Mouse (Mus musculus) testis, adult 2 months (tissue): ENCODE measurements around the gene Pnkp.

Experiments
- CTCF ChIP-seq: fragments of 200-500 bp; IDR thresholded peaks from 2 replicates; pipeline ENCODE4 v1.5.1; 2012; ENCODE audit warnings: low read depth, mild to moderate bottlenecking, inconsistent platforms, low read length, moderate library complexity; ENCODE audit not compliant: control insufficient read depth, insufficient read depth, insufficient replicate concordance
- POLR2A ChIP-seq: fragments of 200-500 bp; IDR thresholded peaks from 2 replicates; pipeline ENCODE4 v1.6.1; 2012; ENCODE audit warnings: low read depth, mild to moderate bottlenecking, inconsistent platforms, low read length, moderate library complexity; ENCODE audit not compliant: control insufficient read depth

- TF ChIP-seq POLR2A, result no peak
- TF ChIP-seq CTCF, result no peak
Measured at GRCm38 (mm10) chr7:44861429-44861816, 4.5 kb downstream of the Pnkp start.
